Mouse (Mus musculus) CH12.LX (cell line): ENCODE results near the gene Lrig1. TPM values are rescaled to one million over a fixed set of nuclear protein-coding genes. Genes with fewer than 3 reads are reported as not detected.

ENCODE experiments used
- DNase-seq: peaks from one replicate; pipeline ENCODE4 v3.0.0-alpha.2; 2013; ENCODE audit errors: extremely low read depth
- H3K27ac ChIP-seq: 2 replicates; pipeline ENCODE4 v1.5.1; 2012; ENCODE audit warnings: low read depth, mild to moderate bottlenecking, control low read depth, moderate library complexity; ENCODE audit not compliant: insufficient read depth
- H3K27me3 ChIP-seq: replicated peaks from 2 replicates; pipeline ENCODE3; 2012; ENCODE audit warnings: inconsistent platforms
- H3K36me3 ChIP-seq, 2 experiments: replicated peaks in 1 of 2; 2 replicates each; pipeline versions ENCODE3 to v1.6.1; 2012; ENCODE audit warnings: inconsistent platforms in 1 of 2, low read length in 1 of 2, mild to moderate bottlenecking in 1 of 2, mixed read lengths in 1 of 2, moderate library complexity in 1 of 2; ENCODE audit not compliant: control insufficient read depth in 1 of 2, insufficient read depth in 1 of 2
- H3K4me1 ChIP-seq, 2 experiments: 2 replicates each; pipeline ENCODE4 v1.6.1; 2012; ENCODE audit warnings: inconsistent platforms in 1 of 2, moderate library complexity in 1 of 2; ENCODE audit not compliant: insufficient read depth in 2 of 2, control insufficient read depth in 1 of 2
- H3K4me2 ChIP-seq: 2 replicates; pipeline ENCODE4 v1.6.1; 2012; ENCODE audit warnings: low read depth, mild to moderate bottlenecking, control low read depth; ENCODE audit not compliant: poor library complexity, insufficient read depth, severe bottlenecking
- H3K4me3 ChIP-seq, 3 experiments: fragments of 150-350 bp in 1 of 3; sonication (generic) in 1 of 3; replicated peaks in 1 of 3; 2 replicates each; pipeline versions ENCODE3 to v1.5.1; 2011 to 2012; ENCODE audit warnings: low read depth in 2 of 3, low read length in 2 of 3, mild to moderate bottlenecking in 2 of 3, moderate library complexity in 2 of 3, control low read depth in 1 of 3, improper control_type of control experiment in 1 of 3, inconsistent platforms in 1 of 3, mixed read lengths in 1 of 3; ENCODE audit not compliant: poor library complexity in 1 of 3
- H3K79me2 ChIP-seq: replicated peaks from 2 replicates; pipeline ENCODE4 v1.6.1; 2012; ENCODE audit warnings: mild to moderate bottlenecking, moderate library complexity; ENCODE audit not compliant: control insufficient read depth, poor library complexity, insufficient read depth, severe bottlenecking; ENCODE audit errors: extremely low read depth
- H3K9ac ChIP-seq: 2 replicates; pipeline ENCODE4 v1.6.1; 2012; ENCODE audit warnings: low read depth, mild to moderate bottlenecking, control low read depth, moderate library complexity; ENCODE audit not compliant: insufficient read depth
- H3K9me3 ChIP-seq: replicated peaks from 2 replicates; pipeline ENCODE3; 2012; ENCODE audit warnings: low read length, inconsistent platforms, mixed read lengths
- ELF1 ChIP-seq: IDR thresholded peaks from 2 replicates; pipeline ENCODE4 v1.6.1; 2014; ENCODE audit warnings: low read depth, mild to moderate bottlenecking, inconsistent platforms, low read length, improper control_type of control experiment
- ETS1 ChIP-seq: conservative IDR thresholded peaks from 2 replicates; pipeline ENCODE4 v1.6.1; 2012; ENCODE audit warnings: low read depth, mild to moderate bottlenecking, inconsistent platforms, low read length, improper control_type of control experiment, moderate library complexity
- HCFC1 ChIP-seq: IDR thresholded peaks from 2 replicates; pipeline ENCODE4 v1.6.1; 2012; ENCODE audit warnings: low read depth, mild to moderate bottlenecking, inconsistent platforms, low read length, improper control_type of control experiment
- IRF4 ChIP-seq: IDR thresholded peaks from 2 replicates; pipeline ENCODE4 v1.6.1; 2014; ENCODE audit warnings: low read depth, mild to moderate bottlenecking, inconsistent platforms, low read length, improper control_type of control experiment
- JUND ChIP-seq: conservative IDR thresholded peaks from 2 replicates; pipeline ENCODE4 v1.6.1; 2011; ENCODE audit warnings: low read depth, low read length, improper control_type of control experiment
- KAT2A ChIP-seq: IDR thresholded peaks from 2 replicates; pipeline ENCODE4 v1.6.1; 2012; ENCODE audit warnings: low read length, improper control_type of control experiment, inconsistent platforms; ENCODE audit not compliant: insufficient replicate concordance
- MAFK ChIP-seq: IDR thresholded peaks from 2 replicates; pipeline ENCODE4 v1.6.1; 2011; ENCODE audit warnings: low read length, improper control_type of control experiment; ENCODE audit not compliant: insufficient replicate concordance
- MAX ChIP-seq: IDR thresholded peaks from 2 replicates; pipeline ENCODE4 v1.6.1; 2011; ENCODE audit warnings: low read length, improper control_type of control experiment
- MAZ ChIP-seq: IDR thresholded peaks from 2 replicates; pipeline ENCODE4 v1.6.1; 2012; ENCODE audit warnings: low read depth, mild to moderate bottlenecking, inconsistent platforms, low read length, improper control_type of control experiment, moderate library complexity
- MXI1 ChIP-seq: IDR thresholded peaks from 2 replicates; pipeline ENCODE4 v1.6.1; 2011; ENCODE audit warnings: mild to moderate bottlenecking, low read depth, low read length, improper control_type of control experiment
- MYC ChIP-seq: IDR thresholded peaks from 2 replicates; pipeline ENCODE4 v1.6.1; 2011; ENCODE audit warnings: low read depth, mild to moderate bottlenecking, improper control_type of control experiment, low read length
- POLR2A ChIP-seq: IDR thresholded peaks from 2 replicates; pipeline ENCODE4 v1.6.1; 2011; ENCODE audit warnings: low read depth, mild to moderate bottlenecking, improper control_type of control experiment, low read length
- POLR2AphosphoS2 ChIP-seq: IDR thresholded peaks from 2 replicates; pipeline ENCODE4 v1.6.1; 2011; ENCODE audit warnings: low read depth, low read length, improper control_type of control experiment
- RCOR1 ChIP-seq: conservative IDR thresholded peaks from 2 replicates; pipeline ENCODE4 v1.6.1; 2012; ENCODE audit warnings: low read depth, mild to moderate bottlenecking, inconsistent platforms, low read length, improper control_type of control experiment
- SIN3A ChIP-seq: IDR thresholded peaks from 2 replicates; pipeline ENCODE4 v1.6.1; 2012; ENCODE audit warnings: low read length, improper control_type of control experiment, inconsistent platforms
- TCF12 ChIP-seq: IDR thresholded peaks from 2 replicates; pipeline ENCODE4 v1.6.1; 2014; ENCODE audit warnings: low read depth, mild to moderate bottlenecking, inconsistent platforms, low read length, improper control_type of control experiment
- USF2 ChIP-seq: conservative IDR thresholded peaks from 2 replicates; pipeline ENCODE4 v1.6.1; 2011; ENCODE audit warnings: low read depth, low read length, improper control_type of control experiment
- ZC3H11A ChIP-seq: IDR thresholded peaks from 2 replicates; pipeline ENCODE4 v1.6.1; 2012; ENCODE audit warnings: low read depth, mild to moderate bottlenecking, inconsistent platforms, low read length, improper control_type of control experiment
- dilution Hi-C: fragments of 300-500 bp; cut with MboI; formaldehyde crosslinking; loops from 2 replicates; pipeline ENCODE4 v1.14.3; 2020; ENCODE audit warnings: low sequenced_read_pairs; ENCODE audit not compliant: extremely low pct_unique_long_range_greater_than_20kb, extremely low pct_ligation_motif_present
- in situ Hi-C: fragments of 300-500 bp; cut with MboI; formaldehyde crosslinking; loops from 3 replicates; pipeline ENCODE4 v1.14.3; 2019; ENCODE audit warnings: low sequenced_read_pairs, low pct_ligation_motif_present, low pct_unique_long_range_greater_than_20kb, mixed read lengths
- polyA plus RNA-seq: library from polyadenylated mRNA; unstranded; fragments of >175 nt; gene quantifications from 2 replicates; pipeline ENCODE4 v1.2.1, GENCODE M21; 2012; ENCODE audit warnings: low read depth; ENCODE audit not compliant: insufficient read length
- total RNA-seq, 2 experiments: library from RNA; depleted of rRNA; stranded (reverse); fragments of 300-350 nt in 1 of 2; fragments of >200 nt in 1 of 2; gene quantifications; 2 replicates each; pipeline ENCODE4 v1.2.3; 2012 to 2014

The Lrig1 gene
- total and polyA plus RNA-seq, 3 experiments = 0.43 TPM; not detected in 2

- dilution Hi-C loops = no loop called here
- no peak overlapping the region for H3K27ac ChIP-seq
- no peak overlapping the region for H3K4me3 ChIP-seq
- peaks cover 0 to 19% of the 10 kb centered on the region in 2 experiments; a peak in 2 of 4 replicates for H3K4me1 ChIP-seq
- TF ChIP-seq USF2 (no peak), IRF4 (no peak), POLR2A (no peak), HCFC1 (no peak), MYC (no peak), ZC3H11A (no peak), RCOR1 (no peak), TCF12 (no peak), MAZ (no peak), MAX (no peak), KAT2A (no peak), JUND (no peak)
- TF ChIP-seq, all 38 proteins: peak for 0
- no peak for DNase-seq
- Histone ChIP-seq H3K79me2 (no peaks in the 10 kb centered on the region), H3K36me3 (no peaks in the 10 kb centered on the region), H3K27me3 (no peaks in the 10 kb centered on the region), H3K9me3 (no peaks in the 10 kb centered on the region), H3K4me2 (no peak overlapping the region), H3K9ac (no peak overlapping the region)
- in situ Hi-C loops = no loop called here
Observed at GRCm38 (mm10) chr6:94678377-94679164, 21.4 kb downstream of the Lrig1 start.

GRCm38 (mm10) chr6:94677448-94677847, 22.5 kb downstream of the Lrig1 start:
- Histone ChIP-seq H3K4me2 (no peak overlapping the region), H3K9me3 (no peaks in the 10 kb centered on the region), H3K36me3 (no peaks in the 10 kb centered on the region), H3K79me2 (no peaks in the 10 kb centered on the region), H3K27ac (no peak overlapping the region), H3K4me3 (no peak overlapping the region), H3K9ac (no peak overlapping the region), H3K4me1 (peaks cover 0 to 15% of the 10 kb centered on the region in 2 experiments; a peak in 2 of 4 replicates), H3K27me3 (no peaks in the 10 kb centered on the region)
- TF ChIP-seq MAFK = no peak
- TF ChIP-seq POLR2AphosphoS2 = no peak
- no peak for TF ChIP-seq MAZ
- TF ChIP-seq ELF1 = no peak
- no peak for TF ChIP-seq MYC
- TF ChIP-seq SIN3A = no peak
- TF ChIP-seq ETS1 = no peak
- TF ChIP-seq TCF12 = no peak
- TF ChIP-seq MXI1 = no peak
- in situ Hi-C loops (no loop called here), dilution Hi-C loops (no loop called here)
- no peak for DNase-seq
